Mouse (Mus musculus): ENCODE data around the gene Mad1l1. TPM values are rescaled to one million over a fixed set of nuclear protein-coding genes. Genes with fewer than 3 reads are reported as not detected.
A peak's percentile ranks its signal among the peaks of the same experiment; 100 is the strongest.

Gene Mad1l1
- total RNA-seq, 2 experiments from 2014 or later: 11.6 to 46.6 TPM

- no peak for ATAC-seq (ENCODE audit: poor library complexity, severe bottlenecking)
Observed at GRCm38 (mm10) chr5:140223070-140224053, 98.0 kb downstream of the Mad1l1 start.

- ATAC-seq (ENCODE audit: poor library complexity, severe bottlenecking): no peak
Observed at GRCm38 (mm10) chr5:140221016-140221650, 100.2 kb downstream of the Mad1l1 start.

- ATAC-seq (ENCODE audit: poor library complexity, severe bottlenecking): no peak
Observed at GRCm38 (mm10) chr5:140219252-140219651, 102.1 kb downstream of the Mad1l1 start.

- no peak for ATAC-seq (ENCODE audit: poor library complexity, severe bottlenecking)
Observed at GRCm38 (mm10) chr5:140217900-140218299, 103.5 kb downstream of the Mad1l1 start.

- no peak for ATAC-seq (ENCODE audit: poor library complexity, severe bottlenecking)
Observed at GRCm38 (mm10) chr5:140217083-140217482, 104.3 kb downstream of the Mad1l1 start.

GRCm38 (mm10) chr5:140215471-140216087, 105.8 kb downstream of the Mad1l1 start:
- ATAC-seq (ENCODE audit: poor library complexity, severe bottlenecking): no peak

- no peak for ATAC-seq (ENCODE audit: poor library complexity, severe bottlenecking)
Observed at GRCm38 (mm10) chr5:140213001-140213400, 108.4 kb downstream of the Mad1l1 start.

- no peak for ATAC-seq (ENCODE audit: poor library complexity, severe bottlenecking)
Observed at GRCm38 (mm10) chr5:140210417-140211184, 110.8 kb downstream of the Mad1l1 start.

GRCm38 (mm10) chr5:140208743-140209409, 112.5 kb downstream of the Mad1l1 start:
- ATAC-seq (ENCODE audit: poor library complexity, severe bottlenecking): 0 out of 2 replicates have a peak, but pooled peaks have one; percentile 28

GRCm38 (mm10) chr5:140206726-140207703, 114.3 kb downstream of the Mad1l1 start:
- ATAC-seq (ENCODE audit: poor library complexity, severe bottlenecking): peak; percentile 86

GRCm38 (mm10) chr5:140205991-140206390, 115.4 kb downstream of the Mad1l1 start:
- no peak for ATAC-seq (ENCODE audit: poor library complexity, severe bottlenecking)

- ATAC-seq (ENCODE audit: poor library complexity, severe bottlenecking): no peak
Observed at GRCm38 (mm10) chr5:140204465-140204864, 116.9 kb downstream of the Mad1l1 start.

- no peak for ATAC-seq (ENCODE audit: poor library complexity, severe bottlenecking)
Observed at GRCm38 (mm10) chr5:140204037-140204436, 117.3 kb downstream of the Mad1l1 start.

GRCm38 (mm10) chr5:140202451-140202850, 118.9 kb downstream of the Mad1l1 start:
- no peak for ATAC-seq (ENCODE audit: poor library complexity, severe bottlenecking)

- ATAC-seq (ENCODE audit: poor library complexity, severe bottlenecking): no peak
Observed at GRCm38 (mm10) chr5:140201566-140201965, 119.8 kb downstream of the Mad1l1 start.

- ATAC-seq (ENCODE audit: poor library complexity, severe bottlenecking): no peak
Observed at GRCm38 (mm10) chr5:140201109-140201508, 120.2 kb downstream of the Mad1l1 start.

GRCm38 (mm10) chr5:140197705-140198104, 123.6 kb downstream of the Mad1l1 start:
- peak; percentile 73 for ATAC-seq (ENCODE audit: poor library complexity, severe bottlenecking)

- ATAC-seq (ENCODE audit: poor library complexity, severe bottlenecking): no peak
Observed at GRCm38 (mm10) chr5:140196446-140196845, 124.9 kb downstream of the Mad1l1 start.

- no peak for ATAC-seq (ENCODE audit: poor library complexity, severe bottlenecking)
Observed at GRCm38 (mm10) chr5:140194173-140194572, 127.2 kb downstream of the Mad1l1 start.

Data from megakaryocyte, adult 5-6 weeks (primary cell).